Mouse (Mus musculus) CH12.LX (cell line): ENCODE measurements at regions not wholly inside any gene's neighbourhood (a gene's known extent, or its start where the extent isn't known, plus 50 kb on each side); places are given as distances from the start of the nearest gene placed in this dataset.

Source experiments
- DNase-seq: peaks from one replicate; pipeline ENCODE4 v3.0.0-alpha.2; 2013; ENCODE audit errors: extremely low read depth
- H3K27ac ChIP-seq: 2 replicates; pipeline ENCODE4 v1.5.1; 2012; ENCODE audit warnings: low read depth, mild to moderate bottlenecking, control low read depth, moderate library complexity; ENCODE audit not compliant: insufficient read depth
- H3K27me3 ChIP-seq: replicated peaks from 2 replicates; pipeline ENCODE3; 2012; ENCODE audit warnings: inconsistent platforms
- H3K36me3 ChIP-seq, 2 experiments: replicated peaks in 1 of 2; 2 replicates each; pipeline versions ENCODE3 to v1.6.1; 2012; ENCODE audit warnings: inconsistent platforms in 1 of 2, low read length in 1 of 2, mild to moderate bottlenecking in 1 of 2, mixed read lengths in 1 of 2, moderate library complexity in 1 of 2; ENCODE audit not compliant: control insufficient read depth in 1 of 2, insufficient read depth in 1 of 2
- H3K4me1 ChIP-seq, 2 experiments: 2 replicates each; pipeline ENCODE4 v1.6.1; 2012; ENCODE audit warnings: inconsistent platforms in 1 of 2, moderate library complexity in 1 of 2; ENCODE audit not compliant: insufficient read depth in 2 of 2, control insufficient read depth in 1 of 2
- H3K4me2 ChIP-seq: 2 replicates; pipeline ENCODE4 v1.6.1; 2012; ENCODE audit warnings: low read depth, mild to moderate bottlenecking, control low read depth; ENCODE audit not compliant: poor library complexity, insufficient read depth, severe bottlenecking
- H3K4me3 ChIP-seq, 3 experiments: fragments of 150-350 bp in 1 of 3; sonication (generic) in 1 of 3; replicated peaks in 1 of 3; 2 replicates each; pipeline versions ENCODE3 to v1.5.1; 2011 to 2012; ENCODE audit warnings: low read depth in 2 of 3, low read length in 2 of 3, mild to moderate bottlenecking in 2 of 3, moderate library complexity in 2 of 3, control low read depth in 1 of 3, improper control_type of control experiment in 1 of 3, inconsistent platforms in 1 of 3, mixed read lengths in 1 of 3; ENCODE audit not compliant: poor library complexity in 1 of 3
- H3K79me2 ChIP-seq: replicated peaks from 2 replicates; pipeline ENCODE4 v1.6.1; 2012; ENCODE audit warnings: mild to moderate bottlenecking, moderate library complexity; ENCODE audit not compliant: control insufficient read depth, poor library complexity, insufficient read depth, severe bottlenecking; ENCODE audit errors: extremely low read depth
- H3K9ac ChIP-seq: 2 replicates; pipeline ENCODE4 v1.6.1; 2012; ENCODE audit warnings: low read depth, mild to moderate bottlenecking, control low read depth, moderate library complexity; ENCODE audit not compliant: insufficient read depth
- H3K9me3 ChIP-seq: replicated peaks from 2 replicates; pipeline ENCODE3; 2012; ENCODE audit warnings: low read length, inconsistent platforms, mixed read lengths
- BHLHE40 ChIP-seq: IDR thresholded peaks from 2 replicates; pipeline ENCODE4 v1.6.1; 2011; ENCODE audit warnings: mild to moderate bottlenecking, low read depth, low read length, improper control_type of control experiment
- CHD1 ChIP-seq: IDR thresholded peaks from 2 replicates; pipeline ENCODE4 v1.6.1; 2012; ENCODE audit warnings: low read depth, low read length, improper control_type of control experiment, inconsistent platforms
- CTCF ChIP-seq, 2 experiments: IDR thresholded peaks in 1 of 2; conservative IDR thresholded peaks in 1 of 2; 2 replicates each; pipeline ENCODE4 v1.5.1; 2011 to 2012; ENCODE audit warnings: low read depth in 2 of 2, low read length in 2 of 2, improper control_type of control experiment in 1 of 2, inconsistent platforms in 1 of 2, mild to moderate bottlenecking in 1 of 2, moderate library complexity in 1 of 2
- E2F4 ChIP-seq: IDR thresholded peaks from 2 replicates; pipeline ENCODE4 v1.6.1; 2011; ENCODE audit warnings: low read depth, low read length, improper control_type of control experiment; ENCODE audit not compliant: insufficient replicate concordance
- EP300 ChIP-seq: IDR thresholded peaks from 2 replicates; pipeline ENCODE4 v1.6.1; 2011; ENCODE audit warnings: low read length, improper control_type of control experiment
- ETS1 ChIP-seq: conservative IDR thresholded peaks from 2 replicates; pipeline ENCODE4 v1.6.1; 2012; ENCODE audit warnings: low read depth, mild to moderate bottlenecking, inconsistent platforms, low read length, improper control_type of control experiment, moderate library complexity
- HCFC1 ChIP-seq: IDR thresholded peaks from 2 replicates; pipeline ENCODE4 v1.6.1; 2012; ENCODE audit warnings: low read depth, mild to moderate bottlenecking, inconsistent platforms, low read length, improper control_type of control experiment
- IRF4 ChIP-seq: IDR thresholded peaks from 2 replicates; pipeline ENCODE4 v1.6.1; 2014; ENCODE audit warnings: low read depth, mild to moderate bottlenecking, inconsistent platforms, low read length, improper control_type of control experiment
- JUN ChIP-seq: IDR thresholded peaks from 2 replicates; pipeline ENCODE4 v1.6.1; 2011; ENCODE audit warnings: low read depth, mild to moderate bottlenecking, low read length, improper control_type of control experiment, moderate library complexity; ENCODE audit not compliant: insufficient read depth
- JUND ChIP-seq: conservative IDR thresholded peaks from 2 replicates; pipeline ENCODE4 v1.6.1; 2011; ENCODE audit warnings: low read depth, low read length, improper control_type of control experiment
- MAFK ChIP-seq: IDR thresholded peaks from 2 replicates; pipeline ENCODE4 v1.6.1; 2011; ENCODE audit warnings: low read length, improper control_type of control experiment; ENCODE audit not compliant: insufficient replicate concordance
- MAX ChIP-seq: IDR thresholded peaks from 2 replicates; pipeline ENCODE4 v1.6.1; 2011; ENCODE audit warnings: low read length, improper control_type of control experiment
- MAZ ChIP-seq: IDR thresholded peaks from 2 replicates; pipeline ENCODE4 v1.6.1; 2012; ENCODE audit warnings: low read depth, mild to moderate bottlenecking, inconsistent platforms, low read length, improper control_type of control experiment, moderate library complexity
- MYC ChIP-seq: IDR thresholded peaks from 2 replicates; pipeline ENCODE4 v1.6.1; 2011; ENCODE audit warnings: low read depth, mild to moderate bottlenecking, improper control_type of control experiment, low read length
- NELFE ChIP-seq: IDR thresholded peaks from 2 replicates; pipeline ENCODE4 v1.6.1; 2011; ENCODE audit warnings: low read depth, low read length, improper control_type of control experiment
- PAX5 ChIP-seq: IDR thresholded peaks from 2 replicates; pipeline ENCODE4 v1.6.1; 2012; ENCODE audit warnings: low read length, inconsistent platforms, mixed read lengths
- POLR2A ChIP-seq: IDR thresholded peaks from 2 replicates; pipeline ENCODE4 v1.6.1; 2011; ENCODE audit warnings: low read depth, mild to moderate bottlenecking, improper control_type of control experiment, low read length
- SMC3 ChIP-seq: IDR thresholded peaks from 2 replicates; pipeline ENCODE4 v1.6.1; 2011; ENCODE audit warnings: low read depth, low read length, improper control_type of control experiment
- TBP ChIP-seq: conservative IDR thresholded peaks from 2 replicates; pipeline ENCODE4 v1.6.1; 2011; ENCODE audit warnings: low read depth, low read length, improper control_type of control experiment
- TCF12 ChIP-seq: IDR thresholded peaks from 2 replicates; pipeline ENCODE4 v1.6.1; 2014; ENCODE audit warnings: low read depth, mild to moderate bottlenecking, inconsistent platforms, low read length, improper control_type of control experiment
- UBTF ChIP-seq: IDR thresholded peaks from 2 replicates; pipeline ENCODE4 v1.6.1; 2012; ENCODE audit warnings: low read depth, mild to moderate bottlenecking, inconsistent platforms, low read length, improper control_type of control experiment, moderate library complexity
- USF2 ChIP-seq: conservative IDR thresholded peaks from 2 replicates; pipeline ENCODE4 v1.6.1; 2011; ENCODE audit warnings: low read depth, low read length, improper control_type of control experiment
- ZMIZ1 ChIP-seq: IDR thresholded peaks from 2 replicates; pipeline ENCODE4 v1.6.1; 2012; ENCODE audit warnings: low read depth, mild to moderate bottlenecking, inconsistent platforms, low read length, improper control_type of control experiment
- ZNF384 ChIP-seq: IDR thresholded peaks from 2 replicates; pipeline ENCODE4 v1.6.1; 2012; ENCODE audit warnings: low read depth, low read length, improper control_type of control experiment, inconsistent platforms
- dilution Hi-C: fragments of 300-500 bp; cut with MboI; formaldehyde crosslinking; loops from 2 replicates; pipeline ENCODE4 v1.14.3; 2020; ENCODE audit warnings: low sequenced_read_pairs; ENCODE audit not compliant: extremely low pct_unique_long_range_greater_than_20kb, extremely low pct_ligation_motif_present
- in situ Hi-C: fragments of 300-500 bp; cut with MboI; formaldehyde crosslinking; loops from 3 replicates; pipeline ENCODE4 v1.14.3; 2019; ENCODE audit warnings: low sequenced_read_pairs, low pct_ligation_motif_present, low pct_unique_long_range_greater_than_20kb, mixed read lengths

DNA sequence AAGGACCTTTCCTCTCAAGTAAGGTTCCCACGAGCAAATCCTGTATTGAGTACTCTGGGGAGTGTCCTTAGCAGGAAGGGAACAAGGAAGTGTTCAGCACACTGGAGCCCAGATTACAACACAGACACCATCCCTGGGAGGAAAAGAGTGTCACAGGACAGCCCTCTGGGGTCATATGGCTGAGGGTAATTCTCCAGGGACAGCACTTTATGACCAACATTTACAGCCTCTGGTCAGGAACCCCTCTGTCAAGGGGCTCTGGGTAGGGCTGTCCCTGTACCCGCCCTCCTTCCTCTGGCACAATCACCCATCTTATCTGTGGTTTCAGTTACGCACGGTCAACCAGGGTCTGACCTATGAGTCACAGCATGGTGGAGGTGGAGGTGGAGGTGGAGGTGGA, 102.8 kb upstream of the Ctnnb1 start:
- Histone ChIP-seq H3K4me1 (peaks cover 3 to 6% of the 10 kb centered on the region in 2 experiments), H3K4me2 (no peak overlapping the region), H3K4me3 (no peak overlapping the region), H3K9me3 (no peaks in the 10 kb centered on the region), H3K27ac (no peak overlapping the region), H3K36me3 (no peaks in the 10 kb centered on the region), H3K9ac (no peak overlapping the region), H3K27me3 (peaks cover 2% of the 10 kb centered on the region), H3K79me2 (no peaks in the 10 kb centered on the region)
- in situ Hi-C loops (no loop called here), dilution Hi-C loops (no loop called here)
- TF ChIP-seq MYC (no peak), EP300 (no peak), CTCF (conservative IDR thresholded peaks at IDR 0.05 in 1 of 2, IDR thresholded peaks at IDR 0.05 in 1 of 2; ENCODE audit: low read depth in 2 of 2, low read length in 2 of 2) (no peak), JUN (no peak), ETS1 (no peak), HCFC1 (no peak)
- DNase-seq = no peak

DNA sequence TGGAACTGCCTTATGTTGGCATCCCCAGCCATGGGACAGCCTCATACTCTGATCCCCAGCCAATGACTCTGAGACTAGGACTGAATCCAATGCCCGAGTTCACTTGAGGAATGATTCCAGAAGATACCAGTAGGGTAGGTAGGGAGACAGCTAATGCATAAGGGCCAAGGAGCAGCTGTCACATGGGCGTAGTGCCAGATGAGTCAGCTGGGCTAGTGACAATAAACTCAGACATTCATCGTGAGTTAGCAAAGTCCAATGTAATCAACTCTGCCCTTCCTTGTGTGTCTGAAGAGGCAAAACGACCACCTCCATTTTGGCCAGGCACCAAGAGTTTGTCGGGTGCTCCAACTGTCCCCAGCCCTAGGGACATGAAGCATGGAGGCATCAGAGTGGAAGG, 98.5 kb upstream of the Ctnnb1 start:
- no peak overlapping the region for H3K4me2 ChIP-seq
- TF ChIP-seq ZNF384 (no peak), JUN (no peak), MAX (no peak), MAFK (no peak), UBTF (no peak), CTCF (conservative IDR thresholded peaks at IDR 0.05 in 1 of 2, IDR thresholded peaks at IDR 0.05 in 1 of 2; ENCODE audit: low read depth in 2 of 2, low read length in 2 of 2) (no peak), MAZ (no peak)
- TF ChIP-seq, all 38 proteins: peak for 0
- Histone ChIP-seq H3K9ac (no peak overlapping the region), H3K9me3 (peaks cover 3% of the 10 kb centered on the region), H3K27ac (no peak overlapping the region), H3K27me3 (no peaks in the 10 kb centered on the region), H3K4me3 (no peak overlapping the region), H3K79me2 (no peaks in the 10 kb centered on the region), H3K36me3 (no peaks in the 10 kb centered on the region), H3K4me1 (peaks cover 0 to 6% of the 10 kb centered on the region in 2 experiments; a peak in 2 of 4 replicates)
- DNase-seq = no peak
- in situ Hi-C loops (no loop called here), dilution Hi-C loops (no loop called here)

DNA sequence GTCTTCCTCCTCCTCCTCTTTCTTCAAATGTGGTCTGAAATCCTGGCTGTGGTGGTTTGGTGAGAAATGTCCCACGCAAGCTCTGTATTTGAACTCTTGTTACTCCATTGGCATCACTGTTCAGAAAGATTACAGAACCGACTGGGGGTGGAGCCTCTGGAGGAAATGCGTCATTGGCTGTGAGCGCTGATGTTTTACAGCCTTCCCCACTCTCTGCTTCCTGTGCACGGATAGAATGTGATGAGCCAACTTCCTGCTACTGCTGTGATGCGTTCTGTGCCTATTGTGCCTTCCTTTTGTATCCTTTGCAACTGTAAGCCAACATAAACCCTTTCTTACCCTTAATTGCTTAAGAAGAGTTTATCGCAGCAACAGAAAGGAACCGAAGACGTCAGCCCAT, 94.8 kb upstream of the Ctnnb1 start:
- no peak for DNase-seq
- H3K9me3 ChIP-seq = peaks cover 3% of the 10 kb centered on the region
- H3K79me2 ChIP-seq = no peaks in the 10 kb centered on the region
- dilution Hi-C loops (no loop called here), in situ Hi-C loops (no loop called here)
- no peak overlapping the region for H3K4me2 ChIP-seq
- H3K9ac ChIP-seq = no peak overlapping the region
- H3K4me3 ChIP-seq = no peak overlapping the region
- H3K36me3 ChIP-seq = no peaks in the 10 kb centered on the region
- no peak overlapping the region for H3K27ac ChIP-seq
- H3K27me3 ChIP-seq = no peaks in the 10 kb centered on the region
- no peaks in the 10 kb centered on the region for H3K4me1 ChIP-seq
- TF ChIP-seq USF2 = no peak
- no peak for TF ChIP-seq IRF4
- TF ChIP-seq ETS1 = no peak
- no peak for TF ChIP-seq TCF12
- no peak for TF ChIP-seq BHLHE40
- TF ChIP-seq NELFE = no peak
- no peak for TF ChIP-seq TBP
- TF ChIP-seq E2F4 = no peak
- TF ChIP-seq ZMIZ1 = no peak
- TF ChIP-seq SMC3 = no peak
- no peak for TF ChIP-seq ZNF384
- TF ChIP-seq JUND = no peak
- TF ChIP-seq POLR2A = no peak
- TF ChIP-seq CHD1 = no peak
- TF ChIP-seq PAX5 = no peak
